Mouse (Mus musculus): ENCODE data around the gene Olfr329-ps. TPM values are rescaled to one million over a fixed set of nuclear protein-coding genes. Genes with fewer than 3 reads are reported as not detected.
"Not testable (repeated sequence)": the region's sequence is repeated elsewhere in the genome, so short reads cannot be mapped to it uniquely, and the experiment has no call there.

Gene Olfr329-ps
- polyA plus RNA-seq (2021), result not detected

DNA sequence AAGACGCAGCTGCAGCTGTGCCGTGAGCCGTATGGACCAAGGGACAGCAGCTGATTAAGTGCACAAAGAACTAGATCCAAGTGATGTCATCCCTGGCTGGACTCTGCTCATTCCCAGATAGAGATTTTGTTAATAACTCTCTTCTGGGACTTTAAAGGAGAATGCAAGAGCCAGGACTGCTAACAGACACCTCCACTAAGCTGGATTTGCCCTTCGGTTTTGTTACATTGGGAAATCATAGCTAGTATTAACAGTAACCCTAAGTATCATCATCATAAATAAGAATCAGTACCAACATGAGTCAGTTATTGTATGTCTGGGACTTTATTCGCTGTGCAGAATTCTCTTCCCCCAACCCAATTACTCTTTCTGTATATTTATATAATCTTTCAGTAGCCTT, at the start of gene Olfr329-ps:
Olfr329-ps (minus strand) TSS at position 101 of the 400 bp plus-strand sequence.
- no peak for TF ChIP-seq CTCF (IDR thresholded peaks at IDR 0.05)
- POLR2A ChIA-PET, result no interaction called here
- in situ Hi-C loops (cut with MboI; ENCODE audit: low pct_unique_long_range_greater_than_20kb), result no loop called here
- CTCF ChIA-PET, result no interaction called here
- DNase-seq (ENCODE audit: low read depth, low spot score), result no peak
- no peak for ATAC-seq
- H3K27me3 ChIP-seq, result peaks cover 29% of the 10 kb centered on the region

DNA sequence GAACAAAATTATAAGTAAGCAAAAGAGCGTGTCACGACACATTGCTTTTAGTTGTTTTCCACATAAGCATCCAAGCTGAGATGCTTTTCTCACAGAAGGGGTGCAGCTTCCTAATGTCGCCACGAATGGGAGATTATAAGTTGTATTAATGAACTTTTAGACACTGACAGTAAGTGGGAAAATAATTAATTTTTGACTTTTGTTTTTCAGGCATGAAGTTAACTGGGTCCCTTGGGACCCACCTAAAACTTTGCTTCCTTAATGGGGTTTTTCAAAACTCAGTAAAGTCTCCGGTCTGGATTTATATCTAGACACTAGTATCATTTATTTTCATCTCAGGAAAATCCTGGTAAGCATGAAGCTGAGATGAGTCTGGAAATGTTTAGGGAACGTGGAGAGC, 48.6 kb upstream of the Olfr329-ps start, which contains the start of gene Olfr324:
Olfr324 (plus strand) TSS at position 301 of the 400 bp plus-strand sequence.
- no peak for ATAC-seq
- in situ Hi-C loops (cut with MboI; ENCODE audit: low pct_unique_long_range_greater_than_20kb), result no loop called here

DNA sequence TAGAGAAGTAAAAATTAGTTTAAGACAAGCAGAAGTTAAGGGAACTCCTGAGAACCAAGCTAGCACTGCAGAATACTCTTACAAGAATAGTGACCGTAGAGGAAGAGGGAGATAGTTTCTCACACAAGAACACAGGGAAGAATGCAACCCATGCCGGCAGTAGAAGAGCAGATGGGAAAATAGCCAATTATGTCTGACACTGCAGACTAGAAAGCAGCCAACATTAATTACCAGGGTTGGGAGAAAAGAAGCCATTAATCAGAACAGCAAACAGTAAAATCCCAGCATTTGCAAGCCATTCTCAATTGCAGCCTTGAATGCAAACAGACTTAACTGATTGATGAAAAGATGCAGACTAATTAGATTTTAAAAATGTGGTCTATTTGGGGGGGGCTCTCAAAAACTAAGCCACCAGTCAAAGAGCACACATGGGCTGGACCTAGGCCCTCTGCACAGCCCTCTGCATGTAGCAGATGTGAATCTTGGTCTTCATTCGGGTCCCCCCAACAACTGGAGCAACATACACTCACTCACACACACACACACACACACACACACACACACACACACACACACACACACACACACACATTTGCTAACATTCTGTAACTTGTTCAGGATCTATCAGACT, 42.5 kb upstream of the Olfr329-ps start:
- ChIA-PET POLR2A (no interaction called here), CTCF (interaction anchor here (1.1 to 2.1 kb wide), 3 partner anchors 47 to 187 kb away, joined by 3 to 9 read pairs (median 5); no protein-coding TSS in a partner anchor)
- H3K27me3 ChIP-seq, result no peaks in the 10 kb centered on the region
- no peak for DNase-seq (ENCODE audit: low read depth, low spot score)
- no peak for ATAC-seq
- in situ Hi-C loops (cut with MboI; ENCODE audit: low pct_unique_long_range_greater_than_20kb), result loop anchor here (5.0 kb wide), 1 partner anchor 191 kb away; no protein-coding TSS in a partner anchor
- TF ChIP-seq CTCF (IDR thresholded peaks at IDR 0.05), result no peak

More for the DNA sequence above, 48.6 kb upstream of the Olfr329-ps start, which contains the start of gene Olfr324:
- TF ChIP-seq CTCF (IDR thresholded peaks at IDR 0.05), result no peak
- ChIA-PET POLR2A (no interaction called here), CTCF (no interaction called here)
- H3K27me3 ChIP-seq, result no peaks in the 10 kb centered on the region
- DNase-seq (ENCODE audit: low read depth, low spot score), result no peak

DNA sequence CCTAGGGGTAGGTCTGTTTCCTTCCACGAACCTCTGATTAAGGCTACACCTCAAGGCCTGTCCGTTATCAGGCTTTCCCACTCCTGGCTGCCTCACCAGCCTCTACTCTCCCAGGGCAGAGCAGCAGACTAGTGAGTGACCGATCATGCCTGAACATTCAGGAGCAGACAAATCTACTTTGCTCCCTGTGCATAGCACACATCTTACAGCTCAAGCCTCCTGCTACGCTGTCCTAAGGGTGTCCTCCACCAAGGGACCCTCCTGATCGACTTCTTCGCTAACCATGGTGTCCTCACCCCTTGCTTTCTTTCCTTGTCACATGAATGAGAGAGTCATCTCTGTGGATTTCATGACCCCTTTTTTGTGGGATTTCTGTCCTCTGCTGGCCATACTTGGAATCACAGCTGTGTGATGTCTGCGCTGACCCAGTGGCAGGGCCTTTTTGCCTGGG, 41.7 kb upstream of the Olfr329-ps start:
- in situ Hi-C loops (cut with MboI; ENCODE audit: low pct_unique_long_range_greater_than_20kb), result loop anchor here (5.0 kb wide), 1 partner anchor 191 kb away; no protein-coding TSS in a partner anchor
- POLR2A ChIA-PET, result no interaction called here
- ATAC-seq, result peak; percentile 51
- CTCF ChIA-PET, result interaction anchor here (1.0 to 2.1 kb wide), 7 partner anchors 27 to 286 kb away, joined by 3 to 9 read pairs (median 3); partner anchors contain the start of gene 2210407C18Rik
- peak; percentile 93 for TF ChIP-seq CTCF (IDR thresholded peaks at IDR 0.05)
- no peak for DNase-seq (ENCODE audit: low read depth, low spot score)
- no peaks in the 10 kb centered on the region for H3K27me3 ChIP-seq

DNA sequence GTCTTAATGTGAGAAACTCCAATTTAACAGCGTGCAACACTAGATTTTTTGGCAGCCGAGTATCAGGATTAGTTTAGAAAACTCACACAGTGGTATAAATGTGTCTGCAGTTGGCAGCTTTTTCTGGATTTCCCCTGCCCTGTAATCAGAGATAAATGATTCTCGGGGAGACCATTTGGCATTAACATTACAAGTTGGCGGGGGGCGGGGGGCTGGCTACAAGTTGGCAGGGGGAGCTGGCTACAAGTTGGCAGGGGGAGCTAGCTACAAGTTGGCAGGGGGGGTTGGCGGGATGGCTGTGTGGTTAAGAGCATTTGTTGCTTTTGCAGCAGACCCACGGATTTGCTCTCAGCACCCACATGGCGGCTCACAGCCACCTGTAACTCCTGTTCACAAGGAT, 32.4 kb upstream of the Olfr329-ps start:
- ATAC-seq (no peak), DNase-seq (ENCODE audit: low read depth, low spot score) (no peak)
- ChIA-PET POLR2A (no interaction called here), CTCF (interaction anchor here (1.0 kb wide), 1 partner anchor 23 kb away, joined by 3 read pairs; no protein-coding TSS in a partner anchor)
- in situ Hi-C loops (cut with MboI; ENCODE audit: low pct_unique_long_range_greater_than_20kb), result no loop called here
- TF ChIP-seq CTCF (IDR thresholded peaks at IDR 0.05), result no peak
- no peaks in the 10 kb centered on the region for H3K27me3 ChIP-seq

DNA sequence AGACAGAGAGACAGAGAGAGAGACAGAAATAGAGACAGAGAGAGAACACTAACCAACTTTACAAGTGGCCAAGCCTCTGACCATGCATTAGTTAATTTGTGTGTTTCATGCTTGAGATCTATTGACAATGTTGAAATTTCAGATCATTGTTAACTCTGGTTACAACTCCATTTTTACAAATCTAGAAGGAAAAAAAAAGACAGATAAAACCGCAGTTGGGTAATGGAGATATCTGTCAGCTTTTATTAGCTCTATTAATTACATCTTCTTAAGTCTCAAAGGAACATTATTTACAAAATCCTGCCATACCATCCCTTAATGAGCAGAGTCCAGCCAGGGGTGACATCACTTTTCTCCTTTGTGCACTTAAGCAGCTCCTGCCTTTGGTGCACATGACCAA, 31.2 kb upstream of the Olfr329-ps start, which contains the start of gene Olfr325:
Olfr325 (plus strand) TSS at position 301 of the 400 bp plus-strand sequence.
- DNase-seq (ENCODE audit: low read depth, low spot score), result no peak
- no peak for TF ChIP-seq CTCF (IDR thresholded peaks at IDR 0.05)
- ChIA-PET POLR2A (no interaction called here), CTCF (interaction anchor here (1.0 kb wide), 1 partner anchor 25 kb away, joined by 3 read pairs; no protein-coding TSS in a partner anchor)
- in situ Hi-C loops (cut with MboI; ENCODE audit: low pct_unique_long_range_greater_than_20kb), result no loop called here
- ATAC-seq, result no peak
- no peaks in the 10 kb centered on the region for H3K27me3 ChIP-seq

DNA sequence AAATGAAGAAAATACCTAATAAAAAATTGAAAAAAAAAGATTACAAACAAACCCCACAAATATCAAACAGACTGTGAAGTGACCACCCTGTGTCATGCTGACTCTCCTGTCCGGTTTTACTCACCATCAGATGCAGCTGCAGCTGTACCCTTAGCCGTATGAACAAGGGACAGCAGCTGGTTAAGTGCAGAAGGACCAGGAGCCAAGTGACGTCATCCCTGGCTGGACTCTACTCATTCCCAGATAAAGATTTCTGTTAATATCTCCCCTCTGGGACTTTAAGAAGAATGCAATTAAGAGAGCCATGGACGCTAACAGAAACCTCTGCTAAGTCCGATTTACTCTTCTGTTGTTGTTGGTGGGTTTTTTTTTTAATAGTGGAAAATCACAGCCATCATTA, 24.2 kb upstream of the Olfr329-ps start, which contains the start of gene Olfr224:
Olfr224 (minus strand) TSS at position 149 of the 400 bp plus-strand sequence.
- ChIA-PET CTCF (no interaction called here), POLR2A (interaction anchor here (0.6 kb wide), 1 partner anchor 178 kb away, joined by 5 read pairs; no protein-coding TSS in a partner anchor)
- ATAC-seq (no peak), DNase-seq (ENCODE audit: low read depth, low spot score) (no peak)
- in situ Hi-C loops (cut with MboI; ENCODE audit: low pct_unique_long_range_greater_than_20kb), result no loop called here
- peaks cover 15% of the 10 kb centered on the region for H3K27me3 ChIP-seq
- no peak for TF ChIP-seq CTCF (IDR thresholded peaks at IDR 0.05)

DNA sequence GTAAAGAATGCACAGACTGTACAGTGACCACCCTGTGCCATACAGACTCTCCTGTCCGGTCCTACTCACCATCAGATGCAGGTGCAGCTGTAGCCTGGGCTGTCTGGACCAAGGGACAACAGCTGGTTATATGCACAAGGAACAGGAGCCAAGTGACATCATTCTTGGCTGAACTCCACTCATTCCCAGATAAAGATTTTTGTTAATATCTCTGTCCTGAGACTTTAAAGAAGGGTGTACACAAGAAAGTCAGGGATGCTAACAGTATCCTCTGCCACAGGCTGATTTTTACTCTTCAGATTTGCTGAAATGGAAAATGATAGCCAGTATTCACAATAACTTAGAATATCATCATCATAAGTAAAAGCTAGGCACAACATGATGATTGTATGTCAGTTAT, 9.3 kb upstream of the Olfr329-ps start, which contains the start of gene Olfr328:
Olfr328 (minus strand) TSS at position 101 of the 400 bp plus-strand sequence.
- no peak for TF ChIP-seq CTCF (IDR thresholded peaks at IDR 0.05)
- in situ Hi-C loops (cut with MboI; ENCODE audit: low pct_unique_long_range_greater_than_20kb), result no loop called here
- peaks cover 12% of the 10 kb centered on the region for H3K27me3 ChIP-seq
- DNase-seq (ENCODE audit: low read depth, low spot score), result no peak
- ChIA-PET POLR2A (no interaction called here), CTCF (no interaction called here)
- ATAC-seq, result no peak

DNA sequence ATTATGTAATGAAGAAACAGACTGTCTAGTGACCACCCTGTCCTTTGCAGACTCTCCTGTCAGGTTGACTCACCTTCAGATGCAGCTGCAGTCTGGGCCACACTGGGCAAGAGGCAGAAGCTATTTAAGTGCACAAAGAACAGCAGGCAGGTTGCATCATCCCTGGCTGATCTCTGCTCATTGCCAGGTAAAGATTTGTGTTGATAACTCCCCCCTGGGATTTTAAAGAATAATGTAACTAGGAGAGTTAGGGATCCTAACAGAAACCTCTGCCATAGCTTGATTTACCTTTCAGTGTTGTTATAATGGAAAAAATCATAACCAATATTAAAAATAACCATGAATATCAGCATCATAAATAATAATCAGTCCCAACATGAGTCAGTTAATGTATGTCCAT, 11.5 kb downstream of the Olfr329-ps start, which contains the start of gene Olfr330:
Olfr330 (minus strand) TSS at position 101 of the 400 bp plus-strand sequence.
- H3K27me3 ChIP-seq, result peaks cover 19% of the 10 kb centered on the region
- CTCF ChIA-PET; ATAC-seq; in situ Hi-C loops (cut with MboI; ENCODE audit: low pct_unique_long_range_greater_than_20kb); DNase-seq (ENCODE audit: low read depth, low spot score); POLR2A ChIA-PET: not testable (repeated sequence)

DNA sequence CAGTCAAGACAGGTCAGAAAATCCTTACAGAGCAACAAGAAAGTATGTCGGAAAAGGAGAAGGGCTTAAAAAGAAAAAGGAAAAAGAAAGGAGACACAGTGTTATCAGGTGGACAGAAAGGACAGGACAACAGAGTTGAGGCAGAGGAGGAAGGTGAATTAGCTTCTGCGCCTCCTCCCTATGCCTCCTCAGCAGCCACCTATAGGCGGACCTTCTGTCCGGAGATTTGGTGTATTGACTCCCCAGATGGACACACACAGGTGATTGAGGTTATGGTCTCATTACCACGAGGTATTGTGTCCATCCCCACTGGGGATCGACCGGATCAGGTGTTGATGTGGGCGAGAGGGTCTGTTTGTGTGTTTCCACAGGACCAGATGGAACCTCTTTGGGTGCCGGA, 26.5 kb downstream of the Olfr329-ps start:
- ATAC-seq; in situ Hi-C loops (cut with MboI; ENCODE audit: low pct_unique_long_range_greater_than_20kb); H3K27me3 ChIP-seq; POLR2A ChIA-PET; DNase-seq (ENCODE audit: low read depth, low spot score); CTCF ChIA-PET: not testable (repeated sequence)

DNA sequence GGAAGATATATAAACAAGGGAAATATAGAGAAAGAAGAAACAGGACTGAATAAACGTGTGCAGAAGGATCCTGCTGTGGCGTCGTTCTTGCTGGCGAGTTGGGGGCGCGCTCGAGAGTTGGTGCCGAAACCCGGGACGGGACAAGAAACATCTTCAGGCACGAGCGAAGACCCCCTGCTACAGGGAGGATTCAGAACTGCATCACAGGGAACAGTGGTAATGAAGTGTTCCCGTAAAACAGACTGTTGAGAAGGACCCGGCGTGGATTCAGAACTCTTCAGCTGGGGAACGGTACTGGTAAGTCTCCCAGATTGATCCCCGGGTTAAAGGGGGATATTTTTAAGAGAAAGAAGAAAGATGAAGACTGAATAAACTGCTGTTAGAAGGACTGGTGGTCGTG, 27.3 kb downstream of the Olfr329-ps start:
- POLR2A ChIA-PET; CTCF ChIA-PET; DNase-seq (ENCODE audit: low read depth, low spot score); H3K27me3 ChIP-seq; in situ Hi-C loops (cut with MboI; ENCODE audit: low pct_unique_long_range_greater_than_20kb); ATAC-seq: not testable (repeated sequence)

DNA sequence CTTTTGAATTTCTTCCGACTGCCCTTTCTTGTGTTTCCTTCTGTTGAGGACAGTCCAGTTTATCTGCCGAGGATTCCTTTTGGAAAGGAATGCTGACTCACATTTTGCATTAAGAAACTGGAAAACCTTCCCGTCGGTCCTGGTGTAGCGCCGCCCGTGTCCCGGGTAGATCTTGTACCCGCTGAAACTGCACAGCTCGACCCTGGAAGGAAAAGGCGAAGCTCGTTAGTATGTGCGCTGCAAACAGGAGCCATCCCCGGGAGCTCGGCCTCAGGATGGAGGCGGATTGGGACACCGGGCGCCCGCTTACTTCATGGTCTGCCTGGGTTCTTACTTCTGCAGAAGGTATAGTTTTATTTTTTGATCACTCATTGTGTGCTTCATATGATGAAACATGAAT, 37.2 kb downstream of the Olfr329-ps start:
- H3K27me3 ChIP-seq; POLR2A ChIA-PET; DNase-seq (ENCODE audit: low read depth, low spot score); CTCF ChIA-PET; in situ Hi-C loops (cut with MboI; ENCODE audit: low pct_unique_long_range_greater_than_20kb); ATAC-seq: not testable (repeated sequence)

DNA sequence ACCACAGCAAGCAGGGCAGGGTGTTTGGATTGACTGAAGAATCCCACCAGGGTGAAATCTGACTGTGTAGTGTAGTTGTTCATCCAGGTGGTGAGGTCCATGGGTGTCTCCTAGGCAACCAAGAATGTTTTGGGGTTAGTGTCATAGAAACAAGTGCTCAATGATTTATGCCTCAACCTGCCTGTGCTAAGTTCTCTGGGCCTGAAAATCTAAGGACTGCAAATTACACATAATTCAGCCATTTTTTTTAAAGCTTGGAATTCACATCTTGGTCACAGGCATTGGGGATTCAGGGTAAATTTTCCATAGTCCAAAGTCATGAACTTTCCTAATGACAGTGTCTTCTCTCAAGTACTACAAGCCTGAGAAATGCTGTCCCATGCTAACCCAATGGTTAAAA, 43.8 kb downstream of the Olfr329-ps start, which contains the start of gene Olfr331:
Olfr331 (minus strand) TSS at position 101 of the 400 bp plus-strand sequence.
- CTCF ChIA-PET; H3K27me3 ChIP-seq; POLR2A ChIA-PET; ATAC-seq; DNase-seq (ENCODE audit: low read depth, low spot score): not testable (repeated sequence)
- in situ Hi-C loops (cut with MboI; ENCODE audit: low pct_unique_long_range_greater_than_20kb), result loop anchor here (5.0 kb wide), 1 partner anchor 105 kb away; no protein-coding TSS in a partner anchor
